Mouse (Mus musculus) forebrain, embryonic 14.5 days (tissue): ENCODE measurements around the gene Ddx19a. TPM values are rescaled to one million over a fixed set of nuclear protein-coding genes. Genes with fewer than 3 reads are reported as not detected.

Experiments used
- ATAC-seq: fragments of 200-750 bp; cut with Nextera tagmentation; 2 replicates; pipeline ENCODE4 v1.8.0; 2017; ENCODE audit warnings: mild to moderate bottlenecking, moderate library complexity
- DNase-seq: peaks from one replicate; pipeline ENCODE4 v3.0.0-alpha.2; 2015; ENCODE audit warnings: low spot score
- H3K27ac ChIP-seq: fragments of 300-500 bp; sonication (generic); 2 replicates; pipeline ENCODE4 v1.5.1; 2014; ENCODE audit warnings: low read depth, mild to moderate bottlenecking, control low read depth, low read length, moderate library complexity
- H3K27me3 ChIP-seq: fragments of 300-500 bp; sonication (generic); replicated peaks from 2 replicates; pipeline ENCODE4 v1.6.1; 2014; ENCODE audit warnings: low read length, control low read depth, mixed read lengths; ENCODE audit not compliant: control insufficient read depth, insufficient read depth
- H3K36me3 ChIP-seq: fragments of 300-500 bp; sonication (generic); 2 replicates; pipeline ENCODE4 v1.6.1; 2014; ENCODE audit warnings: low read length, control low read depth; ENCODE audit not compliant: control insufficient read depth, insufficient read depth
- H3K4me1 ChIP-seq: fragments of 300-500 bp; sonication (generic); 2 replicates; pipeline ENCODE4 v1.6.1; 2014; ENCODE audit warnings: antibody characterized with exemption, low read length, control low read depth; ENCODE audit not compliant: control insufficient read depth, insufficient read depth
- H3K4me2 ChIP-seq: fragments of 300-500 bp; sonication (generic); 2 replicates; pipeline ENCODE4 v1.6.1; 2014; ENCODE audit warnings: mild to moderate bottlenecking, control low read depth, low read length
- H3K4me3 ChIP-seq: fragments of 300-500 bp; sonication (generic); 2 replicates; pipeline ENCODE4 v1.5.1; 2014; ENCODE audit warnings: low read depth, low read length, control low read depth
- H3K9ac ChIP-seq: fragments of 300-500 bp; sonication (generic); 2 replicates; pipeline ENCODE4 v1.6.1; 2014; ENCODE audit warnings: mild to moderate bottlenecking, low read length, control low read depth, moderate library complexity
- H3K9me3 ChIP-seq: fragments of 300-500 bp; sonication (generic); replicated peaks from 2 replicates; pipeline ENCODE4 v1.6.1; 2016; ENCODE audit warnings: low read length, control low read depth, mixed read lengths; ENCODE audit not compliant: control insufficient read depth
- WGBS: fragments of 180-500 bp; shearing (Covaris S2); extraction: QIAGEN DNeasy Blood & Tissue Kit; methylation state at CpG from one replicate; pipeline ENCODE4 v1.1.7; 2014; 5-methylcytosine and 5-hydroxymethylcytosine counted together
- polyA plus RNA-seq: library from polyadenylated mRNA; unstranded; fragments of >200 nt; fragmentation: Nextera tagmentation; extraction: Ambion mirVana; gene quantifications from 2 replicates; pipeline ENCODE4 v1.2.1, GENCODE M21; 2014

Gene Ddx19a
- polyA plus RNA-seq = 15.8 and 16.7 TPM in 2 replicates

GRCm38 (mm10) chr8:110997547-110998531 lies at the start of gene Ddx19a:
Gene Ddx19a (minus strand): TSS chr8:110997800.
- H3K4me3 ChIP-seq = peak within 1 kb of the TSS; percentile 83
- H3K9me3 ChIP-seq = no peaks in the 10 kb centered on the region
- H3K4me1 ChIP-seq = peaks cover 5% of the 10 kb centered on the region; the same call in 1 of the 2 replicates
- WGBS = 3% methylated on average over 56 of the region's 58 CpGs
- no peaks in the 10 kb centered on the region for H3K27me3 ChIP-seq
- H3K4me2 ChIP-seq = peak within 1 kb of the TSS; percentile 92
- peak within 1 kb of the TSS; percentile 78 for H3K27ac ChIP-seq
- peak within 1 kb of the TSS; percentile 75 for H3K9ac ChIP-seq
- peak; percentile 98 for ATAC-seq
- peak; percentile 95 for DNase-seq
- H3K36me3 ChIP-seq = peaks cover 13% of the 10 kb centered on the region

- no peak for DNase-seq
- H3K4me1 ChIP-seq = no peaks in the 10 kb centered on the region
Measured at GRCm38 (mm10) chr8:111044003-111044734, 46.6 kb upstream of the Ddx19a start.

GRCm38 (mm10) chr8:111042546-111042945 lies 44.9 kb upstream of the Ddx19a start:
- Histone ChIP-seq H3K9me3 (no peaks in the 10 kb centered on the region), H3K27me3 (no peaks in the 10 kb centered on the region), H3K4me3 (no peak overlapping the region), H3K36me3 (peaks cover 98% of the 10 kb centered on the region), H3K9ac (no peak overlapping the region), H3K4me2 (no peak overlapping the region), H3K4me1 (no peaks in the 10 kb centered on the region), H3K27ac (no peak overlapping the region)
- 95% methylated on average over 19 of the region's 19 CpGs for WGBS
- DNase-seq (no peak), ATAC-seq (no peak)

More at GRCm38 (mm10) chr8:111044003-111044734, 46.6 kb upstream of the Ddx19a start:
- H3K36me3 ChIP-seq = peaks cover 99% of the 10 kb centered on the region
- 44% methylated on average over 2 of the region's 2 CpGs for WGBS
- no peak overlapping the region for H3K4me2 ChIP-seq
- H3K27me3 ChIP-seq = no peaks in the 10 kb centered on the region
- H3K9me3 ChIP-seq = no peaks in the 10 kb centered on the region
- no peak overlapping the region for H3K4me3 ChIP-seq
- H3K9ac ChIP-seq = no peak overlapping the region
- no peak overlapping the region for H3K27ac ChIP-seq
- ATAC-seq = no peak

- WGBS = 94% methylated on average over 15 of the region's 15 CpGs
- Histone ChIP-seq H3K36me3 (peaks cover 51% of the 10 kb centered on the region), H3K27me3 (no peaks in the 10 kb centered on the region), H3K4me3 (no peak overlapping the region), H3K4me2 (no peak overlapping the region), H3K9me3 (no peaks in the 10 kb centered on the region), H3K27ac (no peak overlapping the region), H3K9ac (no peak overlapping the region), H3K4me1 (peaks cover 14% of the 10 kb centered on the region)
- ATAC-seq = no peak
- no peak for DNase-seq
Measured at GRCm38 (mm10) chr8:111036591-111036990, 39.0 kb upstream of the Ddx19a start.

GRCm38 (mm10) chr8:111034276-111034675 lies 36.7 kb upstream of the Ddx19a start:
- Histone ChIP-seq H3K4me3 (peak overlapping the region; percentile 60), H3K27ac (peak overlapping the region; percentile 74; the same call in 1 of the 2 replicates), H3K9me3 (no peaks in the 10 kb centered on the region), H3K27me3 (no peaks in the 10 kb centered on the region), H3K4me1 (peaks cover 14% of the 10 kb centered on the region), H3K9ac (peak overlapping the region; percentile 69), H3K36me3 (peaks cover 29% of the 10 kb centered on the region), H3K4me2 (peak overlapping the region; percentile 55)
- ATAC-seq = no peak
- DNase-seq = peak; percentile 42
- WGBS = 21% methylated on average over 12 of the region's 12 CpGs

GRCm38 (mm10) chr8:111033482-111034215 lies 36.0 kb upstream of the Ddx19a start:
- WGBS = 6% methylated on average over 37 of the region's 37 CpGs
- peak; percentile 100 for ATAC-seq
- peaks cover 14% of the 10 kb centered on the region for H3K4me1 ChIP-seq
- H3K36me3 ChIP-seq = peaks cover 22% of the 10 kb centered on the region
- H3K4me3 ChIP-seq = peak overlapping the region; percentile 60
- H3K27me3 ChIP-seq = no peaks in the 10 kb centered on the region
- H3K27ac ChIP-seq = peak overlapping the region; percentile 74; the same call in 1 of the 2 replicates
- no peaks in the 10 kb centered on the region for H3K9me3 ChIP-seq
- peak; percentile 100 for DNase-seq
- H3K9ac ChIP-seq = peak overlapping the region; percentile 69
- H3K4me2 ChIP-seq = peak overlapping the region; percentile 55

- ATAC-seq (no peak), DNase-seq (no peak)
- Histone ChIP-seq H3K9me3 (no peaks in the 10 kb centered on the region), H3K36me3 (peaks cover 15% of the 10 kb centered on the region), H3K4me3 (peak within 1 kb of the TSS; percentile 60), H3K9ac (peak within 1 kb of the TSS; percentile 69), H3K4me2 (peak within 1 kb of the TSS; percentile 55), H3K27ac (peak within 1 kb of the TSS; percentile 74; the same call in 1 of the 2 replicates), H3K27me3 (no peaks in the 10 kb centered on the region), H3K4me1 (peaks cover 18% of the 10 kb centered on the region)
- WGBS = 95% methylated on average over 7 of the region's 7 CpGs
Measured at GRCm38 (mm10) chr8:111032916-111033315, 35.3 kb upstream of the Ddx19a start, which contains the start of gene Aars. Gene Aars (plus strand): TSS chr8:111033144.

- WGBS = 92% methylated on average over 19 of the region's 19 CpGs
- Histone ChIP-seq H3K27ac (no peak within 1 kb of the TSS), H3K4me1 (peaks cover 19% of the 10 kb centered on the region), H3K4me2 (no peak within 1 kb of the TSS), H3K9ac (no peak within 1 kb of the TSS), H3K4me3 (no peak within 1 kb of the TSS), H3K9me3 (no peaks in the 10 kb centered on the region), H3K36me3 (peaks cover 2% of the 10 kb centered on the region; the same call in 1 of the 2 replicates), H3K27me3 (no peaks in the 10 kb centered on the region)
- ATAC-seq (no peak), DNase-seq (no peak)
Measured at GRCm38 (mm10) chr8:111031572-111031971, 34.0 kb upstream of the Ddx19a start, which contains the start of gene Ddx19b. Gene Ddx19b (minus strand): TSS chr8:111031751.
